Mouse (Mus musculus): ENCODE measurements at regions not wholly inside any gene's neighbourhood (a gene's known extent, or its start where the extent isn't known, plus 50 kb on each side); places are given as distances from the start of the nearest gene placed in this dataset.

DNA sequence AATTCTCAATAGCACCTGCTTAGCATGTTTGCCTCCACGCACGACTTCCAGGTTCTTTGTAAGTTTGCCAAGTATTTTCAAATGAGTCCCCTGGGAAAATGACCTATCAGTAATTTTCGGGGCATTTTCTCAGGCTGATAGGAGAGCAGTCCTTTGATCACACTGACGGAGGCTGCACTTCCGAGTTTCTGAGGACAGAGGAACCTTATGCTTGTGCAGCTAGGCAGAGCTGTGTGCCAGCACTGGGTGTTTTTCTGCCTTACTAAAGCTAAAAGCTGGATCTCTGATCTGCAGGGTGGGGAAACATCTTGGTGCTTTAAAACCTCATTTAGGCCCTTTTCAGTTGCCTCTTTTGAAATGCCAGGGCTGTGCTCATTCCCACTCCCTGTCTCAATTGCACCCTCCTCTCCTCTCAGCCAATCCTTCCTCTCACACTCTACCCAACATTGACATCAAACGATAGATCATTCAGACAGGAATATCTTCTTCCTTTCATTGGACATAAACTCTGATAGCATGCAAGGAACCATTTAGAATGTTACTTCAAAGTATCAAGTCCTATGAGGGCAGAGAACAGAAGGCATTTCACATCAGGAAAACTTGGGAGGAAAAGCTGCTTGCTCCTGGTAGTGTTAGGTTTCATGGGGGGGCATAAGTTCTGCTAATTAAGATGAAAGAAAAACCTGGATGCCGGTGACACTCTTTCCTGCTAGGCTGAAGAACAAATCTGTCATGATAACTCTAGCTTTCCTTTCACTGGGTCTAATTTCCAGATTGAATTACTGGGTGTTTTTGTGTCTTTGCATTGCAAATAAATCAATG lies 95.3 kb downstream of the Lurap1l start:
- peak in 1 of 2 experiments; percentile 6 for DNase-seq (ENCODE audit: low spot score in 2 of 2)

DNA sequence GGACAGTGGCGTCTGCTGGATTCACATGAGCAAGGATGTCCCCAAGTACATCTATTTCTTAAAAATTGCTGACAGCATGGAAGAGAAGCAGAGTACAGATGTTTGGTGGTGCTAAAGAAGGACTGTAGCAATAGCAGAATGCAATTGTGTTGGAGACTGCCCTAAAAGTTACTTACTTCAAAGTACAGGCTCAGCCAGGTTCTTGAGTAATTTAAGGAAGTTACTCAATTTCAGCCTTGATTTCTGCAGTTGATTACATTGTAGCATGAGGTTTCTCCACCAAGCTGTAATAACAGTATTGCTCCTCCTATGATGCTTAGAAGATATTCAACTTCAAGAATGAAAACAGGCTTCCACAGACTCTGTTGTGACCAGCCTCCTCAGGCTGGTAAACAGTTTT lies 96.1 kb downstream of the Lurap1l start:
- DNase-seq (ENCODE audit: low spot score in 2 of 2), result no peak

DNA sequence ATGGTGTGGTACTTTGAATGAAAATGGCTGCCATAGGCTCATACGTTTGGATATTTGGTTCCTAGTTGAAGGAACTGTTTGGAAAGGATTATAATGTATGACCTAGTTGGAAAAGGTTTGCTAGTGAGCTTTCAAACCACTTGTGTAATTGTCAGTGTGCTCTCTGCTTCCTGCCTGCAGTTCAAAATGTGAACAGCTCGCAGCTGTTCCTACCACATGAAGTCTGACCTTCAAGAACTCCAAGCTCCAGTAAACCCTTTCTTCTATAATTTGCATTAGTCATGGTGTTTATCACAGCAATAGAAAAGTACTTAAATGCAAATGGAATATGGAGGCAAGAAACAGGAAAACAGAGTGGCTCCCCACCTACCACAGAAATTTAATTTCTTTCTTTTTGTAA lies 111.4 kb downstream of the Lurap1l start:
- no peak for DNase-seq (ENCODE audit: low spot score in 2 of 2)

DNA sequence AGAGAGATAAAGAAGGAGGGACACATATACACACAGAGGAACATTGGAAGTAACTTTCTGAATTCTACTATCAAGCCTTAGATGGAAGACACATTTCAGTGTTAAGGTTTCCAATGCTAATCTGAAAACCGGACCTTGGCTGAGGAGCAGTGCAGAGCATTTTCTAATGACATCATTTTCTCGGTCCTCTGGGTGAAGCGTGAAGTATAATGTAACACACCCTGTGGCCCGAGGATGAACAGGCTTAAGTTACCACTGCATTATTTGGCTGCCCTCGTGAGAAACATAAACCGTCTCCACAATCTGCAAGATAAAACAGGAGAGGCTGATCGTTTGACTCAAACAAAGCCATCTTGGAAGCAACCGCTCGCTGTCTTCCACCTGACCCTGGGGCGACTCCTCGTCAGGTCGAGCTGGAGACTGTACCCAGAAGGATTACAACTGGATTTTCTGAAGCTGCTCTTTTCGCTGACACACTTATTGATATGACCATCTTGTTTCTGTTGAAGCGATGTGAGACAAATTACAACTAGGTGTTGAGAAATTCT lies 113.1 kb downstream of the Lurap1l start:
- no peak for DNase-seq (ENCODE audit: low spot score in 2 of 2)

DNA sequence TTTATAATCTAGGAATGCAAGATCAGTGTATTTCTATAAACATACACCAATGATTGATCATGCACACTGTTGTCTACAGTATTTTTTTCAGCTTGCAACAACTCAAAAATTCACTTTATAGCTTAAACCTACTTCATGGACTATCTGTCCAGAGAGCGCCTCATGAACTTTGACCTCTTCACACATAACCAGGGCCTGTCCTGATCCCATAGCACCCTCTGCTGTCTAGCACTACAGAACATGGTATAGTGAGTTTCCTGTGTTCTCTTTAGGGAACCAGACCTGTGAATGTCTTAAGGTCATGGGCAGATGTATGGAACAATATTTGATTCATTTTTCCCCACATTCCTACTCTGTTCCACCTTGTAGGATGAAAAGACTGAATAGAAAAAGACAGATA lies 117.1 kb downstream of the Lurap1l start:
- no peak for DNase-seq (ENCODE audit: low spot score in 2 of 2)

DNA sequence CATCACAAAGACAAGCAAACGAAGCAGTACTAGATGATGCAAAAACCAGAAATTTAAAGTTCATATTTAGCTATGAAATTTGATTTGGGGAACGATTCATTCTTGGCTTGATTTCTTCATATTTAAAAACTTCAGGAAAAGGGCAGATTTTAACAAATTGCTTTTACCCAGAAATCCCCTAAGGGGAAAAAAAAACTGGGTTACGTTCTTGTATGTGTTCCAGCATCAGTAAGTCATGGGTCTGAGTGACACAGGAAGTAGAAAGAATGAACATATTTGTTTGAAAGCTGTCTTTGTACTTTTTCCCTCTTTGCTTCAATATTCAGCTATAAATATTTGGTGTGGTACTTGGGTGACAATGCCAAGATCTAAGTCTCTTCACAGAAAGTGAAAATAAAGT lies 120.2 kb downstream of the Lurap1l start:
- DNase-seq (ENCODE audit: low spot score in 2 of 2), result no peak

DNA sequence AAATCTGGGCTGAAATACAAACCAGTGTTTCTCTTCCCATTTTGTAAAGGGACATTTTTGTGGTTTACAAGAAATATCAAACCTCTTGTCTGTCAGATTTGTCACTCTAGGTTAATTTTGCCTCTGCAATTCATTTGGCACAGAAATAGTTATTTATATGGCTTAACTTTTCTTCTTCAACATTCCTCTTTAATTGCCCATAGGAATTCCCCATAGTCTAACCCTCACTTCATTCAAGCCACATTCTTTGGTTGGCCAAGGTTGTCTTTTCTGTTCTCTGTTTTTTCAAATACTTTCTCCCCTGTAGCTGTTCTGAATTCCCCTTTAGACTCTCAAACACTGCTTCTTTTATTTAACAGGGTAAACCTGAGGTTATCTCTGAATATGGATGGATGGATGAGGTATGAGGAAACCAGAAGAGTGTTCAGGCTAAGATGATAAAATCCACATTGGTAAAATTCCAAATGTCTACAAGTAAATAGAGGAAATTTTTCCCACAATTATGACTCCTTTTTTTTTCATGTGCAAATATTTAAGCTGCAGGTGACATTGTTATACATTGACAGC lies 127.0 kb downstream of the Lurap1l start:
- no peak for DNase-seq (ENCODE audit: low spot score in 2 of 2)

DNA sequence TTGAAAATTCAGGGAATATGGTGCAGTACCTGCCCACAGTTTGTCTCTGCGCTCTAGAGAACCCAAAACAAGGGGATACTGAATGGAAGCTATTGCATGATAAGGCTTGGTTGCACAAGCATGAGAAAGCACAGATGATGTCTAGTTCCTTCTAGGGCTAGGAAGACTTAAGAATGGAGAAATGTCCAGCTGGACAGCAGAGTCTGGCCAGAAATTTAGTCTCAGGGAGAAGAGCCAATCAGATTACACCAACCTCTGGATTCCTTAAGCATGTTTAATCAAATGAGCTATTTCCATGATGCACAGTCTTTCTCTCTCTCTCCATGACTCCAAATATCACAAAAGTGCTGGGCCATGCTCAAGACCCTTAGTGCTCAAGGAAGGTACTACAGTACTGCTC lies 147.8 kb downstream of the Lurap1l start:
- DNase-seq (ENCODE audit: low spot score in 2 of 2), result no peak

DNA sequence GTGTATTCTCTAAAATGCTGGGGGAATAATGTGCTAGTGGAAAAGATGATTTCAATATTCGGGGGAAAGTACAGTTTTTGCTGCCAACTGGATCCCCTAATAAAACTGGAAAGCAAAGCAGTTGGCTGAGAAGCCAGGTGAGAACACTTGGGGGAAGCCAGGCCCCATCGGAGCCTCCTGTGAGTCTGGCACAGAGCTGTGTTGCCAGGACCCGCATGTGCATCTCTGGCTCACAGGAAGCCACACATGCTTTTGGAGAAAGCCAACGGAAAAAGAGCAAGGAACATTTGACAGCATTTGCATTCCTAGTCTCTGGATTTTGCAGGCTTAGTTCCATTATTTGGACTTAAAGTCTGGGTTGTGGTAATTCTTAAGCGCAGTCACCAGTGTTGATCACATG lies 148.4 kb downstream of the Lurap1l start:
- no peak for DNase-seq (ENCODE audit: low spot score in 2 of 2)

DNA sequence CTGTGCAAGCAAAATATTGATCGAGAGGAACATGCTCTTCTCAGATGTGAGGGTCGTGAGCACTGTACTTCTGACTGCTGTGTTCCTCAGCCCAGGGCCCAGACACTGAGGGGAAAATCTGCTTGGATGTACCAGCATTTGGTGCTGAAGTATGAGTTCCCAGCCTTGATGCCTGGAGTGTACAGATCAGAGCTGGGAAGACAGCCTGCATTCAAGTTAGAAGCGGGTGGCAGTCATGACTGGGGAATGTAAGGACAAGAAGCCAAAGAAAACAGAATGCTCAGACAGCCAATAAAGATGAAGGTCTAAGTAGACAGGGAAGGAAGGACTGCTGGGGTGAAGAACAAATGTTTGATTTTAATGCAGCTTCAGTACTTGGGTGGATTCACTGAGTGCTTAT lies 148.9 kb downstream of the Lurap1l start:
- DNase-seq (ENCODE audit: low spot score in 2 of 2), result no peak

DNA sequence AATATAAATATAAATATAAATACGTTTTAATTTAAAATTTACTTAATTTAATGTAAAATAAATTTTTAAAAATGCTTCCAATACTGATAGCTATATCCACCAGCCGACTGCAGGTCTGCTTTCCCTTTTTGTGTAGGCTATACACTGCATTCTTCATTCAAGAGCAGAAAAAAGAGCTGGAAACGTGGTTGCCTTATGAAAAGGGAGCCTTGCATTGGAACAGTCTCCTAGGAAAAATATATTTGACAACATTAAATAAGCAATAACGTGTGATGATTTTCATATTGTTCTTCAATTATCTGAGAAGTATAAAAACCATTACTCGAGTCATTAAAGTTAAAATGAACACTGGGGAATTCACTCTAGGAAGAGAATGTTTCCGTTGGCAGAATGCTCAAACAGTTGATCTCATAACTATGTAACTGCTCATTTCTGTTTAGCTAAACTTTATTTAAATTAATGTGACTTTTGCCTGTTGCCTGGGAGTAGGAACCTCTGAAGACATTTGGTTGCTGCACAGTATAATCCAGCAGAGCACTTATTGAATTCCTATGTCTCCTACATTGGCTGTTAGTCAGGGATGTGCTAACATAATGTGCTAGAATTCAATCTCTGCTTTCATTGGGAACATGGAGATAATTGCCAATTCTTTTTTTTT lies 172.0 kb downstream of the Lurap1l start:
- no peak for DNase-seq (ENCODE audit: low spot score in 2 of 2)

DNA sequence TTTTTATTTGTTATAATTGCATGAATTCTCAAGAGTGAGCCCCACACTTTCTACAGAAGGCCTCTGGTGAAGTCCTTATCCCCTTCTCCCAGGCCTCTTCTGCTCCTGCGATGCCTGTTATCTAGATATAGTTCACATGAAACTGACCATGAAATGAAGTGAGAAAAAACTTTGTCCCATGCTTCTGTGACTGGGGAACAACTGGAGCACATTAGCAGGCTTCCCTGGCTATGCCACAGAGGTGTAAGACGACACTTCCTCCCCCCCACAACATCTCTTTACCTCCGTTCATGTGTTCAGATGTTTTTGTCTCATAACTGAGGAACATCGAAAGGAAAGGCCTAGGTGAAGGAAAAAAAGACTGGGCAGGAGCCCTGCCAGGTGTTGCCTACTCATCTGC lies 174.7 kb downstream of the Lurap1l start:
- DNase-seq (ENCODE audit: low spot score in 2 of 2), result no peak

DNA sequence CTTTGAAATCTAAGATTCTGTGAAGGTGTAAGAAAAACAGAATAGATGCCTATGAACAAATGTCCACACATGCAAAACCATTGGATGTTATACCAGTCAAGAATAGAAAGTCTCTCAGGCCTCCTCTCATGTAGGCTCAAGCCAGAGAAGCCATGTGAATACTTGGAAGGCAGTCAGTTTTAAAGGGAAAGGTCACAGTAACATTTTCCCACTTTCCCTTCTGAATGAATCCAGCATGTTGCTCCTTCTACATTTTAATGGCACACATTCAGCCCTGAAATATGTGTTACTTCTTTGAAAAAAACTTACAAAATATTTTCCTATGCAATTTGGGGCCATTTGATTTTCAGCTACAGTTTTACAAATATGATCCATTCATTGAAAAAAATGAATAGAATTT lies 186.1 kb downstream of the Lurap1l start:
- DNase-seq (ENCODE audit: low spot score in 2 of 2), result no peak

DNA sequence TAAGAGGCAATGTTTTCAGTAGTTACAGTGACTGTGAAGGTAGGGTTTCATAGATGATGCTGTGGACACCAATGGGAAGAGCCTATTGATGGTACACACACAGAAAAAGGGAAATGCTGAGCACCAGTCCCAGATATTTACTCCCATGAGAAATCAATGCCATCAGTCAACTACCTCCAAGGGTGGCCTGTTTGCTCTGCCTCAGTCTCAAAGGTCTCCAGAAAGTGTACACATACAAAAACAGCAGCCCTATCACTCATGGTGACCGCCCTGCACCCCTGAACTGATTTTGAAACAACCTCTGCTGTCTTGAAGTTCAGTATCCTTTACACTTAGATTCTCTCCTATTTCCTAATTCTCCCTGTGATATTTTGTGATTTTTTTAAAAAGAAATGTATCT lies 187.2 kb downstream of the Lurap1l start:
- no peak for DNase-seq (ENCODE audit: low spot score in 2 of 2)

DNA sequence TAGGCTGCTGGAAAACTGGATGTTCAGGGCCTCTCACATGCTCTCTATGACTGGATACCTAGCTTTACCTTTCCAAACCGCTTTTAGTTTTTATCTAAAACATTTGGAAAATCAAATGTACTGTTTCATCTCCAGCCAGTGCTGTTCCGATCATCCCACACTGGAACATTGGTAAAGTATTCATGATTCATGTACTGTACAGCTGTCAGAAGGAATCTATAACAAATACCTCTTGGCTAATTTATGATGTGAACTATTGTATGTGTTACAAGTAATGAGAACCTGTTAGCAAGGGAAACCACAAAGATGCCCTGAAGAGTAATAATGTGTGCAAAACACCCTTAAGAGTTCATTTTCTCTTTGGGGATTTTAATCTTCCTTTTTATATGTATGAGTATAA lies 190.6 kb downstream of the Lurap1l start:
- no peak for DNase-seq (ENCODE audit: low spot score in 2 of 2)

DNA sequence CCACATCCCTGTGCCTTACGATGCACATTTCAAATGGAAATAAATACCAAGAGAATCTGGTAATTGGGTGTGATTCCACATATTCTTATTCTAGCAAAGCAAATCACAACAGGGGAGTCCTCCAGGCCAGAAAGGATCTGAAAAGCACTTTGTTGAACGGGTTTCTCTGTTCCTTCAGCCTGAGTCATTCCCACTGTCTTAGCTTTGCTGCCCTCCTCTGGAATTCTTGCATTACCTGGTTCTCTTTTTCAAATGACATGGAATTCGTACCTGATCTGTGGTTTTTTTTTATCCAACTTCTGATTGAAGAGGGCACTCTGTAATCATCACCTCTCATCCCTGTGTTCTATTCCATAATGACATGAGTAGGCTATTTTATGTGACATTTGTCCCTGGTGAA lies 200.9 kb downstream of the Lurap1l start:
- DNase-seq (ENCODE audit: low spot score in 2 of 2), result no peak

DNA sequence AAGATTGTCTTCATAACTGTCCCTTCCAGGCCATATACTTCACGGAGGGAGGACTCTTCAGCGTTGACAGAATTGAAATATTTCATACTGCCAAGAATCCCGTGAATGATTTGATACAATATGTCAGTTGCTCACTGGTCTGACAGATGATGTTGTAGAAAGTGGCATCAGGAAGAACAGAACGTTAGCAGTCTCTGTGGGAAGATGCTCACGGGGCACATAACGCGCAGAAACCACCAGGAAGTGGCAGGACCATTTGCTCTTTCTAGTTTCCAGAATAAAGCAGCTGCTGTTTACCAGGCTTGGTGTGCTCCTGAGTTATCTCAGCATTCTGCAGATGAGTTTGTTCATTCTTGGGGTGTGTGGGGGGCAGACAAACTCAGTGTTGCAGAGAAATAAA lies 206.0 kb downstream of the Lurap1l start:
- peak; percentile 26 to 33 for DNase-seq (ENCODE audit: low spot score in 2 of 2)

DNA sequence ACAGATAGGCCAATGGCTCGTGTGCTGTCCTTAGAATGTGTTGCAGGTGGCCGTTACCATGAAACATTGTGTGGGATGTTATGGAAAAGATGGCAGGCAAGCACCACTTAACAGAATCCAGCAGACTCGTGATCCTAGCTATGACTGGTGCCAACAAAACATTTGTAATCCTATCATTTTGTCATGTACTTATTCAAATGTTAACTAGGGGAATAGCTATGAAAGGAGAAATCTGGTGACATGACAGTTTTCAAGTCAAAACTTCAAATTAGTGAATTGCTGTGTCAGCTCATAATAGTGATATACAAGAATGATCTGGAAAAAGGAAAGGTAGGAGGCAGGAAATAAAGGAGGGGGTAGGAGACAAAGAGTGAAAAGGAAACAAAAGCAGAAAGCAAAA lies 213.7 kb downstream of the Lurap1l start:
- no peak for DNase-seq (ENCODE audit: low spot score in 2 of 2)

DNA sequence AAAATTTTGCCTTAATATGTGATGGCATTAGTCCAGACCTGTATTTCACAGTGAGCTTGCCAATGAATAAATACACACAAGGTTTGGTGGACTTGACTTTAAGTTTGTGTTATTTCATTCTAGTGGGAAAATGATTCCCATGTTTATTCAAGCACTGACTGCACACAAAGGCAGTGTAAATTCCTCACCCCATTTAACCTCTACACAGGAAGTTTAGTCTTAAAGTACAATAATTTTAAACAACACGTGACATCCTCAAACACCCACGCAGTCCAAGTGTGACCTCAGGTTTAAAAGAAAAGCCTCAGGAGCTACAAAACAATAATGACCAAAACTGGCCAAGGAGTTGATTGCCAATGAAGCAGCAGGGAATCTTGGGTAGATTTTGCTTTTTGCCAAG lies 219.4 kb downstream of the Lurap1l start:
- DNase-seq (ENCODE audit: low spot score in 2 of 2), result no peak

DNA sequence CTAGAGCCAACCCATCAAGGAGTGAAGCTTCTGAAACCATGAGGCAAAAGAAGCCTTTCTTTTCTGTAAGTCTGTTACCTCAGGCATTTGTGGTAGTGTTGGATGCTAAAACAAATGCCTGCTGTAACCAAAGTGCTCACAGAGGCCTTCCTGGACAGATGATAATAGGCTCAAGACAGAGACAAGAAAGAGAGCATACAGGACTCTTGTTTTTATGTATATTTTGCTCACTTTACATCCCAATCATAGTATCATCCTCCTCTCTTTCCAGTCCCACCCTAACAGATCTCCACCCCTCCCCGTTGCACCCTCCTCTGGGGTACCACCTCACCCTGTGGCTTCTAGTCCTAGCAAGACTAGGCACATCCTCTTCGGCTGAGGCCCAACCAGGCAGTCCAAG lies 262.7 kb downstream of the Lurap1l start:
- no peak for DNase-seq (ENCODE audit: low spot score in 2 of 2)

DNA sequence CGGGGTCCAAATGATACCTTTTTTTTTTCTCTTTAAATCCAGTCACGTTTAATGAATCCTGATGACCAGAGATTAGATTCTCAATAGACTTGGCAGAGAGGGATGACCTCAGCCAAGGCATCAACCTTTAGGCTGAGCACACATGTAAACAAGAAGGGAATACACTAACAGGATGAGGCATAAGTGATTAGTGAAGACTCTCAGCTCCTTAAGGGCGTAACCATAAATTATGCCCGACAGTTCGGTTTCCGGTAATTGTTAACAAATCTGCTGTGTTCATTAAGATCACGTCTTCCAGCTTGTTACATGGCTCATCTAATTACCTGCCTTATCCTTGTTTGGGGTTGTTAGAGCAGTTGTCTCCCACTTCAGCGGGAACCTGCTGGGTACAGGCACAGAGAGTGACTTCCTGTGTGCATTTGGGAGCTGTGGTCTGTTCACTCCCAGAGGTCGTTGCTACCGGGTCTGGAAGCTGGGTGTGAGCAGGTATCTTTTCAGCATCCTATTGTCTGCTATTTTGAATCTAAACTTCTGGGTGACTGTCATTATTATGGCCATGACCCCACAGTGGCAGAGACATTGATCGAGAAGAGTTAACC lies 265.1 kb downstream of the Mpdz start:
- no peak for DNase-seq (ENCODE audit: low spot score in 2 of 2)
